ENCODE assay signal across 13 mouse cellular contexts in genomic region chr13:112803106-112803505, GRCm38 (mm10). TPM values are rescaled to one million over a fixed set of nuclear protein-coding genes. Genes with fewer than 3 reads are reported as not detected.
DNase-seq lines count a peak whose midpoint lies in the region; ATAC-seq and TF ChIP-seq lines count a peak whose summit lies in the region.
"Had no signal": no experiment of that assay in that cellular context is flagged by ENCODE, and none has a peak within 500 bp of the region (broad histone marks: within the 10 kb centered on the region; RNA-seq: fewer than 3 reads in every experiment).

No protein-coding gene starts in this region.

- no peak for DNase-seq in heart, adult 2 months
- no peak for DNase-seq in heart, adult 8-10 months (ENCODE audit: low spot score)
- DNase-seq in limb, embryonic 10.5 days (ENCODE audit: low spot score) = no peak
- no peak for DNase-seq in spleen, postnatal 14 days (ENCODE audit: low spot score in 2 of 2)
- no peak for DNase-seq in right cerebral cortex, postnatal 10 days (ENCODE audit: low spot score in 2 of 2)
- DNase-seq: gastrocnemius, postnatal 25 days; kidney, adult 11 months; lung, postnatal 36 days; spleen, adult 18-20 months had no signal

- H3K9ac ChIP-seq in heart, adult 2 months (ENCODE audit: low read depth, low read length) = peak overlapping the region; percentile 41
- H3K9ac ChIP-seq in limb, embryonic 13.5 days = no peak overlapping the region
- H3K9ac ChIP-seq in liver, embryonic 15.5 days = no peak overlapping the region

- no peaks in the 10 kb centered on the region for H3K27me3 ChIP-seq in heart, adult 2 months (ENCODE audit: control insufficient read depth, insufficient read depth, low read length)
- no peaks in the 10 kb centered on the region for H3K27me3 ChIP-seq in limb, embryonic 13.5 days
- no peaks in the 10 kb centered on the region for H3K27me3 ChIP-seq in limb, embryonic 10.5 days (ENCODE audit: low read depth, poor library complexity, severe bottlenecking)
- peaks cover 20% of the 10 kb centered on the region for H3K27me3 ChIP-seq in liver, embryonic 15.5 days

- peaks cover 4% of the 10 kb centered on the region for H3K4me1 ChIP-seq in heart, adult 2 months (ENCODE audit: control insufficient read depth, insufficient read depth, low read length)
- peaks cover 27% of the 10 kb centered on the region for H3K4me1 ChIP-seq in limb, embryonic 13.5 days
- H3K4me1 ChIP-seq in limb, embryonic 10.5 days = peaks cover 21% of the 10 kb centered on the region
- peaks cover 2% of the 10 kb centered on the region; the same call in 1 of the 2 replicates for H3K4me1 ChIP-seq in embryonic fibroblast, embryonic 13.5 days (ENCODE audit: control insufficient read depth, insufficient read depth, low read length)
- peaks cover 57% of the 10 kb centered on the region for H3K4me1 ChIP-seq in liver, embryonic 15.5 days (replicated peaks)

- TF ChIP-seq EP300 in heart, adult 2 months (IDR thresholded peaks at IDR 0.05; ENCODE audit: insufficient read depth, low read depth, low read length) = no peak

- 0 out of 2 replicates have a peak, but pooled peaks cover 9% of the 10 kb centered on the region for H3K9me3 ChIP-seq in limb, embryonic 13.5 days
- no peaks in the 10 kb centered on the region for H3K9me3 ChIP-seq in limb, embryonic 10.5 days (replicated peaks)
- no peaks in the 10 kb centered on the region for H3K9me3 ChIP-seq in liver, embryonic 15.5 days (replicated peaks)
- H3K9me3 ChIP-seq: forebrain, embryonic 10.5 days had no signal

- peaks cover 26% of the 10 kb centered on the region for H3K36me3 ChIP-seq in heart, adult 2 months (ENCODE audit: control insufficient read depth, insufficient read depth, low read length)
- H3K36me3 ChIP-seq in limb, embryonic 13.5 days = peaks cover 16% of the 10 kb centered on the region
- H3K36me3 ChIP-seq in limb, embryonic 10.5 days = peaks cover 19% of the 10 kb centered on the region
- peaks cover 22% of the 10 kb centered on the region for H3K36me3 ChIP-seq in liver, embryonic 15.5 days (replicated peaks)

- TF ChIP-seq CTCF in heart, adult 2 months (IDR thresholded peaks at IDR 0.05) = no peak
- TF ChIP-seq CTCF in embryonic fibroblast, embryonic 13.5 days (IDR thresholded peaks at IDR 0.05; ENCODE audit: borderline replicate concordance, insufficient read depth, low read length) = no peak

- intact Hi-C loops in heart, adult 2 months (cut with DNase I) = no loop called here

- ATAC-seq in limb, embryonic 13.5 days (ENCODE audit: low FRiP score, low read depth) = no peak
- ATAC-seq in liver, embryonic 15.5 days (ENCODE audit: insufficient read depth) = no peak

- H3K79me2 ChIP-seq in heart, adult 2 months (replicated peaks; ENCODE audit: control insufficient read depth, insufficient read depth, low read length) = peaks cover 5% of the 10 kb centered on the region

- H3K4me2 ChIP-seq in limb, embryonic 13.5 days (replicated peaks) = 0 out of 2 replicates have a peak overlapping the region, but pooled peaks have one; percentile 7
- H3K4me2 ChIP-seq in liver, embryonic 15.5 days = peak overlapping the region; percentile 90

- H3K27ac ChIP-seq in heart, adult 2 months = peak overlapping the region; percentile 38; the same call in 1 of the 2 replicates
- no peak overlapping the region for H3K27ac ChIP-seq in limb, embryonic 13.5 days
- H3K27ac ChIP-seq in limb, embryonic 10.5 days = no peak overlapping the region
- H3K27ac ChIP-seq in embryonic fibroblast, embryonic 13.5 days (ENCODE audit: insufficient read depth, low read length) = no peak overlapping the region
- H3K27ac ChIP-seq in liver, embryonic 15.5 days (replicated peaks) = no peak overlapping the region
- H3K27ac ChIP-seq: forebrain, embryonic 10.5 days had no signal

- H3K4me3 ChIP-seq in heart, adult 2 months = peak overlapping the region; percentile 38
- no peak overlapping the region for H3K4me3 ChIP-seq in limb, embryonic 13.5 days
- H3K4me3 ChIP-seq in limb, embryonic 10.5 days = no peak overlapping the region
- peak overlapping the region; percentile 25; the same call in 1 of the 2 replicates for H3K4me3 ChIP-seq in embryonic fibroblast, embryonic 13.5 days (ENCODE audit: insufficient read depth, low read length)
- H3K4me3 ChIP-seq in liver, embryonic 15.5 days (replicated peaks) = peak overlapping the region; percentile 19
- H3K4me3 ChIP-seq: forebrain, embryonic 10.5 days had no signal

- TF ChIP-seq POLR2A in heart, adult 2 months (IDR thresholded peaks at IDR 0.05; ENCODE audit: insufficient read depth, low read depth, low read length) = no peak
- no peak for TF ChIP-seq POLR2A in embryonic fibroblast, embryonic 13.5 days (IDR thresholded peaks at IDR 0.05; ENCODE audit: low read depth, low read length)

- whole genome bisulfite sequencing in heart, adult 2 months = 60% methylated on average over 7 of the region's 7 CpGs
- WGBS in limb, embryonic 13.5 days = 90% methylated on average over 7 of the region's 7 CpGs
- WGBS in limb, embryonic 10.5 days = 95% methylated on average over 7 of the region's 7 CpGs
- WGBS in liver, embryonic 15.5 days (ENCODE audit: insufficient replicate concordance) = 89% methylated on average over 7 of the region's 7 CpGs

RNA-seq across cellular contexts. Expression of gene Plpp1, which starts 2.5 kb away (rescaled TPM):
- 10 to 100 TPM; 51.5 to 51.6 TPM for total RNA-seq in heart, adult 2 months (2021)
- polyA plus RNA-seq in heart, adult 2 months (2012; rRNA removed) = 70.0 and 106 TPM in 2 replicates
- total RNA-seq in heart, adult 8-10 months (2022) = 10 to 100 TPM; 36.4 to 44.4 (median 39.3) TPM
- 53.8 and 55.0 TPM in 2 replicates for polyA plus RNA-seq in limb, embryonic 13.5 days (2015; fragmentation: Nextera tagmentation; extraction: Ambion mirVana)
- polyA plus RNA-seq in limb, embryonic 10.5 days (2016; fragmentation: Nextera tagmentation; extraction: Ambion mirVana) = 17.6 and 22.5 TPM in 2 replicates
- 175 and 205 TPM in 2 replicates for polyA plus RNA-seq in embryonic fibroblast, embryonic 13.5 days (2011; ENCODE audit: insufficient read length, low read depth, missing spikeins)
- 42.1 and 45.6 TPM in 2 replicates for polyA plus RNA-seq in liver, embryonic 15.5 days (2015; fragmentation: Nextera tagmentation; extraction: Ambion mirVana)

Comparison
In these comparisons a context has a peak if more than half of its experiments do, and no peak if none do; other contexts are left out.
1. H3K4me3 ChIP-seq: peak in heart, adult 2 months (single experiment), embryonic fibroblast, embryonic 13.5 days (single experiment) and liver, embryonic 15.5 days (single experiment); none in limb, embryonic 13.5 days (single experiment) and limb, embryonic 10.5 days (single experiment).